Mouse (Mus musculus) forebrain, embryonic 14.5 days (tissue): ENCODE data around the gene Gm10382. TPM values are rescaled to one million over a fixed set of nuclear protein-coding genes. Genes with fewer than 3 reads are reported as not detected.

Experiments
- ATAC-seq: fragments of 200-750 bp; cut with Nextera tagmentation; 2 replicates; pipeline ENCODE4 v1.8.0; 2017; ENCODE audit warnings: mild to moderate bottlenecking, moderate library complexity
- DNase-seq: peaks from one replicate; pipeline ENCODE4 v3.0.0-alpha.2; 2015; ENCODE audit warnings: low spot score
- H3K27ac ChIP-seq: fragments of 300-500 bp; sonication (generic); 2 replicates; pipeline ENCODE4 v1.5.1; 2014; ENCODE audit warnings: low read depth, mild to moderate bottlenecking, control low read depth, low read length, moderate library complexity
- H3K27me3 ChIP-seq: fragments of 300-500 bp; sonication (generic); replicated peaks from 2 replicates; pipeline ENCODE4 v1.6.1; 2014; ENCODE audit warnings: low read length, control low read depth, mixed read lengths; ENCODE audit not compliant: control insufficient read depth, insufficient read depth
- H3K36me3 ChIP-seq: fragments of 300-500 bp; sonication (generic); 2 replicates; pipeline ENCODE4 v1.6.1; 2014; ENCODE audit warnings: low read length, control low read depth; ENCODE audit not compliant: control insufficient read depth, insufficient read depth
- H3K4me1 ChIP-seq: fragments of 300-500 bp; sonication (generic); 2 replicates; pipeline ENCODE4 v1.6.1; 2014; ENCODE audit warnings: antibody characterized with exemption, low read length, control low read depth; ENCODE audit not compliant: control insufficient read depth, insufficient read depth
- H3K4me2 ChIP-seq: fragments of 300-500 bp; sonication (generic); 2 replicates; pipeline ENCODE4 v1.6.1; 2014; ENCODE audit warnings: mild to moderate bottlenecking, control low read depth, low read length
- H3K4me3 ChIP-seq: fragments of 300-500 bp; sonication (generic); 2 replicates; pipeline ENCODE4 v1.5.1; 2014; ENCODE audit warnings: low read depth, low read length, control low read depth
- H3K9ac ChIP-seq: fragments of 300-500 bp; sonication (generic); 2 replicates; pipeline ENCODE4 v1.6.1; 2014; ENCODE audit warnings: mild to moderate bottlenecking, low read length, control low read depth, moderate library complexity
- H3K9me3 ChIP-seq: fragments of 300-500 bp; sonication (generic); replicated peaks from 2 replicates; pipeline ENCODE4 v1.6.1; 2016; ENCODE audit warnings: low read length, control low read depth, mixed read lengths; ENCODE audit not compliant: control insufficient read depth
- WGBS: fragments of 180-500 bp; shearing (Covaris S2); extraction: QIAGEN DNeasy Blood & Tissue Kit; methylation state at CpG from one replicate; pipeline ENCODE4 v1.1.7; 2014; 5-methylcytosine and 5-hydroxymethylcytosine counted together
- polyA plus RNA-seq: library from polyadenylated mRNA; unstranded; fragments of >200 nt; fragmentation: Nextera tagmentation; extraction: Ambion mirVana; gene quantifications from 2 replicates; pipeline ENCODE4 v1.2.1, GENCODE M21; 2014

Gene Gm10382
- 0.33 TPM in 1 of 2 replicates, not detected in the other for polyA plus RNA-seq

DNA sequence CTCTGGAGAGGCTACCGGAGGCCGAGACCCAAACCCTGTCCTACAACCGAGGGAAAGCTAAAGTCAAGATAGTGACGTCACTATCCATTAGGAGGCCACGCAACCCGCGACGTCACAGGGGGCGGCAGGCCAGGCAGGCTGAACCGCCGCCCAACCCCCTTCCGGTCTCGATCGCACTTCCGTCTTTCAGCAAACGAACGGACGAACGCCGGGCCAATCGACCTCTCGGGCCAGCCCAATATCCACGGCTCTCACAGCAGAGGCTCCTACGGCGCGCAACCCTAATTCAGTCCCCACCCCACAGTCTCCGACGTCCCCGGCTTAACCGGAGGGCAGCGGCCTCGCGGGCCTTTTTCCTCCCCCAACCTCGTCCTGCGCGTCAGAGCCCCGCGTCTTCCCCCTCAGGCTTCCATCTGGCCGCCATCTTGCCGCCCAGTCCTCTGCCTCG is at the start of gene Gm10382:
Gm10382 (plus strand) TSS at position 192 of the 448 bp plus-strand sequence.
- peak; percentile 69 for DNase-seq
- peak within 1 kb of the TSS; percentile 97 for H3K27ac ChIP-seq
- no peaks in the 10 kb centered on the region for H3K9me3 ChIP-seq
- peak; percentile 16 for ATAC-seq
- WGBS = 0% methylated on average over 41 of the region's 41 CpGs
- peak within 1 kb of the TSS; percentile 99 for H3K4me2 ChIP-seq
- H3K36me3 ChIP-seq = peaks cover 25% of the 10 kb centered on the region
- H3K27me3 ChIP-seq = no peaks in the 10 kb centered on the region
- peak within 1 kb of the TSS; percentile 100 for H3K4me3 ChIP-seq
- peaks cover 21% of the 10 kb centered on the region for H3K4me1 ChIP-seq
- H3K9ac ChIP-seq = peak within 1 kb of the TSS; percentile 98

DNA sequence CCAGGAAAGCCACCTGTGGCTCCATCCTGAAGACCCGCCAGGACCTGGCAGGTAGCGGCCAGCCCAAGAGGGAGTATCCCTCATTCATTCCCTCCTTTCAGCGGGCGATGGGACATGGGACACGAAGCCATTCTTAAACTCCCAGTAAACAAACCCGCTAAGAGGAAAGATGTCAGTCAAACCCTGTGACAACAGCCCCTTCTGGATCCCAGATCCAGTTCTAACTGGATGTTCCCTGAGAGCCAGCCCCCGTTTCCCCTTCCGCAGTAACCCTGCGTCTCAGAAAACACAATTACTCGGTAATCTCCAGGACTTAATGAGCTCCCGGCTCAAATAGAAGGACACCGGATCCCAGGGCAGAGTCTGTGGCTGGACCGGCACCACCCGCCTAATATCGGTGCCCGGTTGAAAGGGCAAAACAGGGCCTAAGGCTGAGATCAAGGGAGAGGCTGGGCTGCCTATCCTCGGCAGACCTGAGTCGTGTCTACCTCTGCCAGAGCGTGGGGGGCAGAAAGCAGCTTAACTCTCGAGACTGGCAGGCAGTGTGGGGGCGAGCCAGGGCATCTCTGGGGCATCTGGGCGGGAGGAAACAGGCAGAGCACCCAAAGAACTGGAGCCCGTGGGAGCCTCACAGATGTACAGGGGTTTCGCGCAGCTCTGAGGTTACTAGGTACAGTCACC is 49.1 kb upstream of the Gm10382 start:
- Histone ChIP-seq H3K4me2 (peak overlapping the region; percentile 75), H3K27me3 (no peaks in the 10 kb centered on the region), H3K4me1 (peaks cover 10% of the 10 kb centered on the region), H3K36me3 (no peaks in the 10 kb centered on the region), H3K27ac (no peak overlapping the region), H3K9ac (peak overlapping the region; percentile 71), H3K9me3 (no peaks in the 10 kb centered on the region), H3K4me3 (peak overlapping the region; percentile 47)
- WGBS = 2% methylated on average over 25 of the region's 25 CpGs
- DNase-seq = peak; percentile 45
- 0 out of 2 replicates have a peak, but pooled peaks have one; percentile 6 for ATAC-seq

DNA sequence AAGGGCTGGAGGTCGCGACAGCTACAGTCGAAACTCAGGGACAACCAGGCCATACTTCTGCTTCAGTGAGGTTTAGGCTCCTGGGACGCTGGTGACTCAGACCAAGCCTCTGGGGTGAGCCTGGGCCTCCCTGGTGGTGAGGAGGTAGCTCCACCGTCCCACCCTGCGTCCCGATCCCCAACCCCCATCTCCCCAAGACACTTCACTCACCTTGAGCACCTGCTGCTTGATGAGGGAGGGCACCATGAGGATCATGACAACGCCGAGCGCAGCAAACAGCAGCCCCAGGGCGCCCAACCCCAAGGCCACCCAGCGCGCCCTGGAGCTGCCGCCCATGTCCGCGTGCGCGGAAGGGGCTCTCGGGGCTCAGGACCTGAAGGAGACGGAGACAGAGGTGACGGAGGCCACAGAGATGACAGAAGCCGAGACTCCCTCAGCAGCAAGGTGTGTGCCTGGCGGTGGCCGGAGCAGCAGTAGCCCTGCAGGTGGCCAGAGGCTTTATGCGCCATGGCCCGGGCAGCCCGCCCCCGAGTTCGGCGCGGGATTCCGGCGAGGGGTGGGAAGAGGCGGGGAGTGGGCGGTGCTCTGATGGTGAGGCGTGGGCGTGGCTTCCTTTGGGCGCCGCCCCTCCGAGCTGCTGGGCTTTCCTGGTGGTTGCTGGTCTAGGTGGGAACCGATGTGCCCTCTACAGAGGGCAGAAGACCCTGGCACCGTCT is 48.4 kb upstream of the Gm10382 start, which contains the start of gene Scarb1:
Scarb1 (minus strand) TSS at position 548 of the 716 bp plus-strand sequence.
- under 1% methylated on average over 40 of the region's 42 CpGs for WGBS
- ATAC-seq (peak; percentile 86), DNase-seq (peak; percentile 83)
- Histone ChIP-seq H3K27me3 (no peaks in the 10 kb centered on the region), H3K36me3 (no peaks in the 10 kb centered on the region), H3K9me3 (no peaks in the 10 kb centered on the region), H3K27ac (no peak within 1 kb of the TSS), H3K4me1 (peaks cover 10% of the 10 kb centered on the region), H3K4me3 (peak within 1 kb of the TSS; percentile 47), H3K4me2 (peak within 1 kb of the TSS; percentile 75), H3K9ac (peak within 1 kb of the TSS; percentile 71)

DNA sequence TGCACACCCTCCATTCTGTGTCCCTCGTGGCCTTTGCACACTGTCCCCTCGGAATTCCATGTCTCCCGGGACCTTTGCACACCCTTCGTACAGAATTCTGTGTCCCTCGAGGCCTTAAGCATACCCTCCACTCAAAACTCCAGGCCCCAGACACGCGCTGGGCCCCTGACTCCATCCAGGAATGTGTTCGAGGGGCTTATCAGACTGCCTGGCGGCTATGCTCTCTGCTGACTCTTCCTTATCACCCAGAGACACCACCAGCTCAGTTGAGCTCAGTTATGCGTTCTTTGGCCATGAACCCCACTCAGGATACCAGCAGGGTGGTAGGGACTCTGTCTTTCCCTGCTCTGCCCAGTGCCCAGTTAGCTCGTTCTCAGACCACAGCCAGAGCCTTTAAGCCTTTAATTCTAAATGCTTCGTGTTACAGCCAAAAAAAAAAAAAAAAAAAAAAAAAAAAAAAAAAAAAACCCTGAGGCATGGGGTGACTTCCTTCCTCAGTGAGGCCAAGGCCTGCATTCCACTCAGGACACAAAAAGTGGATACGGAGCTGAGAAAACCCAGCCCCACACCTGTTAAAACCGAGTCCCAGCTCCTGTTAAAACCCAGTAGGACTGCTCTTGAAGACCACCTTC is 47.5 kb upstream of the Gm10382 start:
- Histone ChIP-seq H3K4me1 (peaks cover 10% of the 10 kb centered on the region), H3K27ac (no peak overlapping the region), H3K36me3 (no peaks in the 10 kb centered on the region), H3K9me3 (no peaks in the 10 kb centered on the region), H3K9ac (peak overlapping the region; percentile 71), H3K4me2 (peak overlapping the region; percentile 75), H3K4me3 (peak overlapping the region; percentile 47; the same call in 1 of the 2 replicates), H3K27me3 (no peaks in the 10 kb centered on the region)
- WGBS = 62% methylated on average over 14 of the region's 14 CpGs
- ATAC-seq (no peak), DNase-seq (no peak)

DNA sequence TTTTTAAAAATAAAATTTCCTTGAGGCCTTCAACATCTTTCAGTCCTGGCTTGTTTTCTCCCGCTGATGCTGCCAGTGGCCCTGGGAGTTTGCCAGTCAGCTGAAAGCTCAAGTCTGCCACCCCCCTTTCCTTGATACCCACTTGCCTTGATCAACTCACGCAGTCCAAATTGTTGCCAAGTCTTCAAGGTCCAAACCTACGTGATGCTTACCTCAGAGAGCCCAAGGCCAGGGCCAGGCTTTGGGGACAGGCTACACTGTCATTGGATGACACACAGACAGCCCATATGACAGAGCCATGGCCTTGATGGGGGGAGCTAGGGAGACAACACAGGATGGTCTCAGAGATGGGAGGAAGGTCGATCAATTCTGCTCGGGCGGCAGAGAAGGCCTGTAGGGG is 44.8 kb upstream of the Gm10382 start:
- 90% methylated on average over 6 of the region's 6 CpGs for WGBS
- H3K4me3 ChIP-seq = no peak overlapping the region
- H3K9ac ChIP-seq = no peak overlapping the region
- H3K4me1 ChIP-seq = peaks cover 9% of the 10 kb centered on the region
- H3K27me3 ChIP-seq = no peaks in the 10 kb centered on the region
- ATAC-seq (no peak), DNase-seq (no peak)
- no peaks in the 10 kb centered on the region for H3K9me3 ChIP-seq
- no peak overlapping the region for H3K4me2 ChIP-seq
- no peak overlapping the region for H3K27ac ChIP-seq
- no peaks in the 10 kb centered on the region for H3K36me3 ChIP-seq

DNA sequence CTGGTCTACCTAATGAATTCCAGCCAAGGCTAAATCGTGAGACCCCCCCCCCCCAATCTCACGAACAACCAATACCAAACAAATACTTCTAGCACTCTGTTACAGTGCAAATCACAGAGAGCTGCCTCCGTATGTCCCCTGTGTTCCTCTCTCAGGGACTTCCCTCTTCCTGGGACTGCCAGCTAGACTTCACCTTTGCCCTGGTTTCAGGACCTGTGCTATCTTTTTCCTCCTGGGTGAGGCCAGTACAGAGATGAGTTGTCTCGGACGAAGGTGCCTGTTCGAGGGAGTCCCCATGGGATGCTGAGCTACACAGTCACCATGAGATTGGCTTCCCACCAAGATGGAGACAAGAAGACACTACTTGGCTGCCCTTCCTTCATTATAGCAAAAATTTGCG is 41.1 kb upstream of the Gm10382 start:
- Histone ChIP-seq H3K9ac (no peak overlapping the region), H3K36me3 (no peaks in the 10 kb centered on the region), H3K9me3 (no peaks in the 10 kb centered on the region), H3K4me2 (no peak overlapping the region), H3K27me3 (no peaks in the 10 kb centered on the region), H3K4me3 (no peak overlapping the region), H3K27ac (no peak overlapping the region), H3K4me1 (no peaks in the 10 kb centered on the region)
- DNase-seq = no peak
- no peak for ATAC-seq
- 80% methylated on average over 7 of the region's 7 CpGs for WGBS

DNA sequence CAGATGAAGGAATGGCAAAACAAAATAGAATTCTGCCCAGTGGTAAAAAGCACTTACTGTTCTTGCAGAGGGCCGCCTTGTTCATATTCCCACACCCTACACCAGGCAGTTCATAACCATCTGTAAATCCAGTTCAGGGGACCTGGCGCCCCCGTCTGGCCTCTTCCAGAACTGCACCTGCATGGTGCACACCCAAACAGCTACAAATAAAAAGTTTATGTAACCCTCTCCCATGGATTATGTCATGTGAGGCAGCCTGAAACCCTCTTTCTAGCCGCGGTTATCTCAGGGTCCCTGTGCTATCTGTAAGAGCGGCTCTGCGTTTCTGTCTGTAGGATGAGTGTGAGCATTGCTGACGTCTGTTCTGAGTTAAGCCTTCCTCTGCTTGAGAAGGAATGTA is 40.6 kb upstream of the Gm10382 start:
- 48% methylated on average over 8 of the region's 8 CpGs for WGBS
- no peaks in the 10 kb centered on the region for H3K4me1 ChIP-seq
- H3K9ac ChIP-seq = no peak overlapping the region
- no peaks in the 10 kb centered on the region for H3K36me3 ChIP-seq
- H3K27ac ChIP-seq = no peak overlapping the region
- ATAC-seq = no peak
- no peak overlapping the region for H3K4me3 ChIP-seq
- no peak for DNase-seq
- no peaks in the 10 kb centered on the region for H3K9me3 ChIP-seq
- no peaks in the 10 kb centered on the region for H3K27me3 ChIP-seq
- no peak overlapping the region for H3K4me2 ChIP-seq

DNA sequence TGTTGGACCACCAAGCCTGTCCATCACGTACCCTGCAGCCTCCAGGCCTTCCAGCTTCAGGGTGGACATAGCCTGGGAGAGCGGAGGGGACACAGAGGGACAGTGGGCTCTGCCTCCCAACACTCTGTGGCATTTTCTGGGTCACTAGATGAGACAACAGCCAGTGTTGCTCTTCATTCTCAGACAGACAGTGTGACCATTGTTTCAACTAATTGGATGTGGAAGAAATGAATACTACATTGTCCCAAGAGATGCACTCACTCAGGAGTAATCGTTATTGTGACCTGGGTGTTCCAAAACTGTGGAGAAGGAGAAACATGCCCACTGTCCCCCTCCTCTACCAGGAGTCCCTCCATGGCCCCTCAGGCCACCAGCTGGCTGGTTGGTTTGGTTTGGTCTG is 39.7 kb upstream of the Gm10382 start:
- Histone ChIP-seq H3K4me2 (no peak overlapping the region), H3K27me3 (no peaks in the 10 kb centered on the region), H3K9ac (no peak overlapping the region), H3K36me3 (no peaks in the 10 kb centered on the region), H3K4me3 (no peak overlapping the region), H3K4me1 (no peaks in the 10 kb centered on the region), H3K27ac (no peak overlapping the region), H3K9me3 (no peaks in the 10 kb centered on the region)
- ATAC-seq = no peak
- DNase-seq = no peak
- WGBS = 67% methylated on average over 3 of the region's 3 CpGs
